Mouse (Mus musculus) limb, embryonic 11.5 days (tissue): ENCODE data around the gene Myh8. TPM values are rescaled to one million over a fixed set of nuclear protein-coding genes. Genes with fewer than 3 reads are reported as not detected.

Source experiments
- ATAC-seq: fragments of 200-750 bp; cut with Nextera tagmentation; 2 replicates; pipeline ENCODE4 v1.8.0; 2017; ENCODE audit warnings: low read depth; ENCODE audit not compliant: insufficient number of reproducible peaks, low FRiP score, low TSS enrichment
- DNase-seq: peaks from one replicate; pipeline ENCODE4 v3.0.0-alpha.2; 2015; ENCODE audit warnings: low spot score
- H3K27ac ChIP-seq: fragments of 300-500 bp; sonication (generic); replicated peaks from 2 replicates; pipeline ENCODE4 v1.5.1; 2014; ENCODE audit warnings: low read depth, mild to moderate bottlenecking, low read length
- H3K27me3 ChIP-seq: fragments of 300-500 bp; sonication (generic); 2 replicates; pipeline ENCODE4 v1.6.1; 2014; ENCODE audit warnings: mild to moderate bottlenecking, low read length, mixed read lengths; ENCODE audit not compliant: control insufficient read depth, insufficient read depth
- H3K36me3 ChIP-seq: fragments of 300-500 bp; sonication (generic); 2 replicates; pipeline ENCODE4 v1.6.1; 2014; ENCODE audit warnings: mild to moderate bottlenecking, low read length, moderate library complexity, mixed read lengths; ENCODE audit not compliant: control insufficient read depth, insufficient read depth
- H3K4me1 ChIP-seq: fragments of 300-500 bp; sonication (generic); 2 replicates; pipeline ENCODE4 v1.6.1; 2014; ENCODE audit warnings: low read length, mixed read lengths; ENCODE audit not compliant: control insufficient read depth, insufficient read depth
- H3K4me2 ChIP-seq: fragments of 300-500 bp; sonication (generic); 2 replicates; pipeline ENCODE4 v1.6.1; 2014; ENCODE audit warnings: low read depth, mild to moderate bottlenecking, moderate library complexity; ENCODE audit not compliant: severe bottlenecking
- H3K4me3 ChIP-seq: fragments of 300-500 bp; sonication (generic); 2 replicates; pipeline ENCODE4 v1.5.1; 2014; ENCODE audit warnings: low read depth, low read length
- H3K9ac ChIP-seq: fragments of 300-500 bp; sonication (generic); 2 replicates; pipeline ENCODE4 v1.6.1; 2014; ENCODE audit warnings: mild to moderate bottlenecking, low read length
- H3K9me3 ChIP-seq: fragments of 300-500 bp; sonication (generic); 2 replicates; pipeline ENCODE4 v1.6.1; 2016; ENCODE audit warnings: low read length; ENCODE audit not compliant: control insufficient read depth
- WGBS: fragments of 180-500 bp; shearing (Covaris S2); extraction: QIAGEN DNeasy Blood & Tissue Kit; methylation state at CpG from one replicate; pipeline ENCODE4 v1.1.7; 2014; 5-methylcytosine and 5-hydroxymethylcytosine counted together
- polyA plus RNA-seq: library from polyadenylated mRNA; unstranded; fragments of >200 nt; fragmentation: Nextera tagmentation; extraction: Ambion mirVana; gene quantifications from 2 replicates; pipeline ENCODE4 v1.2.1, GENCODE M21; 2014

Myh8 gene
- polyA plus RNA-seq, 1 experiment from 2014 or later, result 0.31 TPM

- H3K4me2 ChIP-seq, result no peak overlapping the region
- H3K9me3 ChIP-seq, result no peaks in the 10 kb centered on the region
- no peak for ATAC-seq
- DNase-seq, result no peak
- H3K4me3 ChIP-seq, result no peak overlapping the region
- no peaks in the 10 kb centered on the region for H3K27me3 ChIP-seq
- WGBS, result 69% methylated on average over 2 of the region's 2 CpGs
- no peak overlapping the region for H3K27ac ChIP-seq
- no peaks in the 10 kb centered on the region for H3K4me1 ChIP-seq
- no peaks in the 10 kb centered on the region for H3K36me3 ChIP-seq
- no peak overlapping the region for H3K9ac ChIP-seq
Measured at GRCm38 (mm10) chr11:67345186-67345855, 68.4 kb downstream of the Myh8 start.

GRCm38 (mm10) chr11:67345856-67346236 lies 68.9 kb downstream of the Myh8 start:
- H3K36me3 ChIP-seq, result no peaks in the 10 kb centered on the region
- no peak overlapping the region for H3K9ac ChIP-seq
- no peak overlapping the region for H3K27ac ChIP-seq
- no peaks in the 10 kb centered on the region for H3K4me1 ChIP-seq
- H3K27me3 ChIP-seq, result no peaks in the 10 kb centered on the region
- ATAC-seq (no peak), DNase-seq (no peak)
- no peak overlapping the region for H3K4me2 ChIP-seq
- H3K9me3 ChIP-seq, result no peaks in the 10 kb centered on the region
- no peak overlapping the region for H3K4me3 ChIP-seq

DNA sequence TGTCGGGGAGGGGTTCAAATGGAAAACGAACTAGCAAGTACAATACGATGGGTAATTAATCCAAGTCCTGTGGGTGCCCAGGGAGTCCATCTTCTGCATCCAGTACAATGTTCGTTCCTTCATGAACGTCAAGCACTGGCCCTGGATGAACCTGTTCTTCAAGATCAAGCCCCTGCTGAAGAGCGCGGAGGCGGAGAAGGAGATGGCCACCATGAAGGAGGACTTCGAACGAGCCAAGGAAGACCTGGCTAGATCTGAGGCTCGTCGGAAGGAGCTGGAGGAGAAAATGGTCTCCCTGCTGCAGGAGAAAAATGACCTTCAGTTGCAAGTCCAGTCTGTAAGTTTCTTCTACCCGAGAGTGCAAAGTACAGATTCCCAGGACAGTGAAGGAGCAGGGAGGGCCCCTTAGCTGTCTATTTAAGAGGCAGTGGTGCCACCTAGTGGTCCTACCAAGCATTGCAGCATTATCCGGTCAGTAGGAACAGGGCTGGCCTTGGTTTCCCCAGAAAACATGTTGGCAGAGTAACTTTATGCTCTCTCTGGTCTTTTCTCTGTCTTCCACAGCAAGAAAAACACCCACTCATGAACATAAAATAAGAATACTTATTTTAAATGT lies 73.3 kb downstream of the Myh8 start:
- H3K9ac ChIP-seq, result no peak overlapping the region
- H3K4me2 ChIP-seq, result no peak overlapping the region
- no peak overlapping the region for H3K4me3 ChIP-seq
- H3K36me3 ChIP-seq, result no peaks in the 10 kb centered on the region
- peak; percentile 83 for DNase-seq
- 54% methylated on average over 14 of the region's 14 CpGs for WGBS
- no peaks in the 10 kb centered on the region for H3K9me3 ChIP-seq
- ATAC-seq, result no peak
- no peaks in the 10 kb centered on the region for H3K27me3 ChIP-seq
- no peaks in the 10 kb centered on the region for H3K4me1 ChIP-seq
- H3K27ac ChIP-seq, result no peak overlapping the region

GRCm38 (mm10) chr11:67353011-67353410 lies 76.1 kb downstream of the Myh8 start:
- H3K27ac ChIP-seq, result no peak overlapping the region
- DNase-seq, result no peak
- ATAC-seq, result no peak
- WGBS, result 53% methylated on average over 4 of the region's 4 CpGs
- no peak overlapping the region for H3K4me3 ChIP-seq
- no peaks in the 10 kb centered on the region for H3K36me3 ChIP-seq
- no peak overlapping the region for H3K4me2 ChIP-seq
- no peaks in the 10 kb centered on the region for H3K9me3 ChIP-seq
- H3K27me3 ChIP-seq, result no peaks in the 10 kb centered on the region
- no peaks in the 10 kb centered on the region for H3K4me1 ChIP-seq
- no peak overlapping the region for H3K9ac ChIP-seq

GRCm38 (mm10) chr11:67358031-67358430 lies 81.1 kb downstream of the Myh8 start:
- Histone ChIP-seq H3K4me2 (no peak overlapping the region), H3K4me3 (no peak overlapping the region), H3K27me3 (no peaks in the 10 kb centered on the region), H3K27ac (no peak overlapping the region), H3K4me1 (no peaks in the 10 kb centered on the region), H3K9me3 (no peaks in the 10 kb centered on the region), H3K9ac (no peak overlapping the region), H3K36me3 (no peaks in the 10 kb centered on the region)
- WGBS, result 80% methylated on average over 10 of the region's 10 CpGs
- ATAC-seq, result no peak
- no peak for DNase-seq

Other genes with a start within 250 kb of the Myh8 start
- gene Adprm, start 224.5 kb upstream of the Myh8 start, polyA plus RNA-seq, result 33.2 and 35.3 TPM in 2 replicates
- gene Sco1, start 224.5 kb upstream of the Myh8 start, polyA plus RNA-seq, result 21.7 and 23.2 TPM in 2 replicates
- 4.4 and 4.7 TPM in 2 replicates for gene Myh3, start 198.8 kb upstream of the Myh8 start, polyA plus RNA-seq
- gene Myh2, start 106.1 kb upstream of the Myh8 start, polyA plus RNA-seq, result not detected in 2 replicates
- gene Myh1, start 77.1 kb upstream of the Myh8 start, polyA plus RNA-seq, result 0.19 and 0.20 TPM in 2 replicates
- 0.35 and 0.48 TPM in 2 replicates for gene Myh4, start 39.1 kb upstream of the Myh8 start, polyA plus RNA-seq
- 0.05 TPM in 1 of 2 replicates, not detected in the other for gene Myh13, start 44.5 kb downstream of the Myh8 start, polyA plus RNA-seq
- gene Gas7, start 178.3 kb downstream of the Myh8 start, polyA plus RNA-seq, result 2.7 and 3.2 TPM in 2 replicates